Mouse (Mus musculus): ENCODE measurements around the gene Inafm1.
"Not testable (repeated sequence)": the region's sequence is repeated elsewhere in the genome, so short reads cannot be mapped to it uniquely, and the experiment has no call there.

Inafm1 gene

DNA sequence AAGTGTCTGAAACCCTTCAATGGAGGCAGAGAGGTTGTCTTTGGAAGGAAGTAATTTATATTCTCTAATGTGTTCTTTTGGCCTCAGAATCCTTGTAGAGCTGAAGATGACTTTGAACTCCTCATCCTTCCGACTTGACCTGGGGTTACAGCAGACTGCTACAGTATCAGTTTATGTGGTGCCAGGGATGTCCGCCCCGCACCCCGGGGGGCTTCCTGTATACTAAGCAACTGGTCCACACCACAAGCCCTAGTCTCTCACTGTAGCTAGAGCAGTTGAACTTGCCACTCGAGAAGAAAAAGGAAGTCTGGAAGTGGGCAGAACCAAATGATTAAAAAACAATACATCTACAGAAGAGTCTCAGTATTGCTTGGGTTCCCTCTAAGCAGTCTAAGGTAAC is 9.6 kb downstream of the Inafm1 start:
- DNase-seq (ENCODE audit: extremely low read depth, low read depth, low spot score) = no peak

GRCm38 (mm10) chr7:16263015-16263787 is 10.2 kb downstream of the Inafm1 start:
- DNase-seq (ENCODE audit: extremely low read depth, low read depth, low spot score) = no peak

DNA sequence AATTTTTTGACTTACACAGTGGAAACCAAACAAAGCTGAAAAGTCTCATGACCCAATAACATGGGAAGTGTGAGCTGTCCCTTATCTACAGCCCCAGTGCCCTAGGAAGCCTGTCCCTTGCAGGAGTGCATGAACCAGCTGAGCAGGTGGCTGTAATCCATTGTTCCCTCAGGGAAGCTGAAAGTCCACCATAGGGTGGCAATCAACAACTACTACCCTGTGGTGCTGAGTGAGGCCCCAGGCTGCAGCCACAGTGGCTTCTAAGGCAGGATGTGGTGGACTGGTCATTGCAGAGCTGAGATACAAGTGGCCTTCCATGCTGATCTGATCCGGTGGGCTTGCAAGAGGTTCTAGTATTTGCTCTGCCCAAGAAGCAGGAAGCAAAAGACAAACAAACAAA is 12.3 kb downstream of the Inafm1 start:
- DNase-seq (ENCODE audit: extremely low read depth, low read depth, low spot score) = no peak

GRCm38 (mm10) chr7:16259110-16259590 is 14.3 kb downstream of the Inafm1 start, which contains the start of gene C5ar1:
C5ar1 (minus strand) TSS chr7:16259540.
- no peak for DNase-seq (ENCODE audit: extremely low read depth, low read depth, low spot score)

- DNase-seq (ENCODE audit: extremely low read depth, low read depth, low spot score) = no peak
Observed at GRCm38 (mm10) chr7:16257830-16258229, 15.6 kb downstream of the Inafm1 start.

DNA sequence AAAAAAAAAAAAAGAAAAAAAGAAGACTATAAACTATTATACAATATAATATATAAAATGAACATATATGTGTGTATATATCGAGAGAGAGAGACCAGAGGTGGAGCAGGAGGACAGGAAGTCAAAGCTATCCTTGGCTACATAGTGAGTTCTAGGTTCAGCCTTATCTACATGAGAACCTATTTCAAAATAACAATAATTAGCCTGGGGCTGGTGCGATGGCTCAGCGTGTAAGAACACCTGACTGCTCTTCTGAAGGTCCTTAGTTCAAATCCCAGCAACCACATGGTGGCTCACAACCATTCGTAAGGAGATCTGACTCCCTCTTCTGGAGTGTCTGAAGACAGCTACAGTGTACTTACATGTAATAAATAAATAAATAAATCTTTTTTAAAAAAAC is 17.5 kb downstream of the Inafm1 start:
- not testable (repeated sequence) for DNase-seq (ENCODE audit: extremely low read depth, low read depth, low spot score)

DNA sequence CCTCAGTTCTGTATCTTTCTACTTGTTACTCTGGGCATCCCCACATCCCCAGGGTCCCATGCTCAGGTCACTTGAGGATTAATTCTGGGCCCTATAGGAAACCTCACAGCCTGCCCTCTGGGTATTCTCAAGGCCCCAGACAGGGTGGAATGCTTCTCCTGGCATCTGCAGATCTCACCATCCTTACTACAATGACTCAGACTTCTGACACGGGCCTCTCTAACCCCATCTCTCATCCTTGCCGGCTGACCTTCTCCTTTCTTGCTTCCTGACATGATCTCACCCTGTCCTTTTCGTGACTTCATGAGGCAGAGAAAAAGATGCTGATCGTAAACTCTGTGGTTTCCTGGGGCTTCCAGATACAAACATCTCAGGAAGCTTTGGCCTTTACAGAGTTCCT is 19.2 kb downstream of the Inafm1 start:
- DNase-seq (ENCODE audit: extremely low read depth, low read depth, low spot score) = no peak

- DNase-seq (ENCODE audit: extremely low read depth, low read depth, low spot score) = no peak
Observed at GRCm38 (mm10) chr7:16250687-16251086, 22.7 kb downstream of the Inafm1 start.

DNA sequence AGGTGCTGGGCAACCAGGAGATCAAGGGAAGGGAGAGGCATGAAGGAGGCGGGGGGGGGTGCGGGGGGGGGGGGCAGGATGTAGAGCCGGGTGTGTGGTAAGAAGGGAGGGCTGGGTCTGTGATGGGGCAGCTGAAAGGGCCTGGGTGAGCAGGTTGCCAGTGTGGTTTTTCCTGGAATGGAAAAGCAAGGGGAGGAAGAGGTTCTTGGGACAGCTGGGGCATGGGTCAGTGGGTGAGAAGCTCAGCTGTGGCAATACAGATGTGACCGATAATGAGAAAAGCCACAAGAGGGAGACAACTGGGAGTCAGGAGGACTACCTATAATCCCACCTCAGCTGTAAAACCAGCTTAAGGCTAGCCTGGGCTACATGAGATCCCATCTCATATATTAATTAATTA is 27.5 kb downstream of the Inafm1 start:
- no peak for DNase-seq (ENCODE audit: extremely low read depth, low read depth, low spot score)

- DNase-seq (ENCODE audit: extremely low read depth, low read depth, low spot score) = no peak
Observed at GRCm38 (mm10) chr7:16244067-16244466, 29.4 kb downstream of the Inafm1 start, which contains the start of gene C5ar2. C5ar2 (minus strand) TSS chr7:16244154.

DNA sequence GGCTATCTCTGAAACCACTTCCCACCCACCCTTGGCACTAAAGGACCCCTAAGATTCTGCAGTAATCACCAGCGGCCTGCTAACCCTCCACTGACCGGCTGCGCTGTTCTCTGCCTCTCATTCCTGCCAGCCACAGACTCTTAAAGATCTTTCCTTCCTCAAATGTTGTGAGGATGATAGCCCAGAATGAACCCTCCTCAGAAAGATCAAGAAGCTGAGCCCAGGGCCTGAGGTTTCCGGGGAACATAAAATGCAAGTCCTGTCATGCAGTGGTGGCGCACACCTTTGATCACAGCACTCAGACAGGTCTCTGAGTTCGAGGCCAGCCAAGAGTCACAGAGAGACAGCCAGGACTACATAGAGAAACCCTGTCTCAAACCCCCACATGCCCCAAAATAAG is 31.2 kb downstream of the Inafm1 start:
- no peak for DNase-seq (ENCODE audit: extremely low read depth, low read depth, low spot score)

- no peak for DNase-seq (ENCODE audit: extremely low read depth, low read depth, low spot score)
Observed at GRCm38 (mm10) chr7:16241787-16242186, 31.6 kb downstream of the Inafm1 start.

- no peak for DNase-seq (ENCODE audit: extremely low read depth, low read depth, low spot score)
Observed at GRCm38 (mm10) chr7:16240978-16241303, 32.5 kb downstream of the Inafm1 start.

DNA sequence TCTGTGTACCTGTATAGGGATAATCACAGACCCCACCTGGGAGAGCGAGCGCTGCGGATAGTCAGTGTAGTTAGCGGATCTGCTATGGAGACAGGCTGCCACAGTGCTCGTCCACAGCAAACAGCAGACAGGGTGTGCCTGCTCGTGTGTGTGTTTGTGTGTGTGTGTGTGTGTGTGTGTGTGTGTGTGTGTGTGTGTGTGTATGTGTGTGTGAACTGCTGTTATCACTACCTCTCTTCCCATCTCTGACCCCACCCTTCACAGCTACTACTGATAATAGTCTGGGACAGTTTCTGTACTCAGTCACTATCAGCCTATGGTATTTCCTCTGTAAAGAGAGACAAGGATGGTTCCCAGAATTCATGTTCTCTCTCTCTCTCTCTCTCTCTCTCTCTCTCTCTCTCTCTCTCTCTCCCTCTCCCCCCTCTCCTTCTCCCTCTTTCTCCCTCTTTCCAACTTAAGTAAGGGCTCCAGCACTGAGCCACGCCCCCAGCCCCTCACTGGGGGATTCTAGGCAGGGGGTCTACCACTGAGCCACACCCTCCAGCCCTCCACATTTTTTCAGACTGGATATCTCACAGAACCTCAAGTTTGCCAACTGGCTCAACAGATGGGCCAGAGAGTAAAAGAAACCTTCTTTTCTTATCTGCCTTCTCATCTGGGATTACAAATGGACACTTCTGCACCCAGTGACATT is 33.0 kb downstream of the Inafm1 start:
- DNase-seq (ENCODE audit: extremely low read depth, low read depth, low spot score) = no peak

DNA sequence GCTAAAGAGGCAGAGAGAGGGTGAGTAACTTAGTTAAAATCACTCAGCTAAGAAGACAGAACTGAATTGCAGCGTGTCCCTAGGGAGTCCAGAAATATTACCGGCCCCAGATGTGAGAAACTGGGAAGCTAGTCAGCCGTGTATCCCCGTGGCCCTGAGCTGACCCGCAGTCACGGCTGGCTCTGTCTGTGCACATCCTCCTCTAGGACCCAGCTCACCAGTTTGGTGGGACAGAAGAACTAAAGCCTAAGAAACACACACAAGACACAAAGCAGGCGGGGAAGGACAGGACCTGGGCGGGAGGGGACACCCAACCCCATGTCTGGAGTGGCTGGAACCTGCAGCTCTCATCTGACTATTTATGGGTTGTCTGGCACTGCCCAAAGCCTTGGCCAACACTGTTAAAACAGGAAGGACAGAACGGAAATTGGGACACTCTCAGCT is 33.8 kb downstream of the Inafm1 start:
- DNase-seq (ENCODE audit: extremely low read depth, low read depth, low spot score) = no peak

GRCm38 (mm10) chr7:16229869-16230268 is 43.5 kb downstream of the Inafm1 start:
- no peak for DNase-seq (ENCODE audit: extremely low read depth, low read depth, low spot score)

Data from fat pad, adult 2 months (tissue).